Mouse (Mus musculus) T-helper 2 cell (primary cell): ENCODE data around the gene Ssmem1.

Experiments
- in situ Hi-C: fragments of 300-600 bp; cut with MboI, MseI; formaldehyde crosslinking; loops from one replicate; pipeline ENCODE4 v1.15.1; 2025; ENCODE audit warnings: high pct_unique_total_duplicates

The Ssmem1 gene

GRCm38 (mm10) chr6:30509265-30510239 is at the start of gene Ssmem1, which contains the start of gene Tmem209:
Gene Ssmem1 (plus strand): TSS chr6:30509849.
Gene Tmem209 (minus strand): TSS chr6:30509783.
- in situ Hi-C loops = loop anchor here (25.0 kb wide), 1 partner anchor 678 kb away; no protein-coding TSS in a partner anchor

- in situ Hi-C loops = no loop called here
Observed at GRCm38 (mm10) chr6:30460750-30461446, 48.8 kb upstream of the Ssmem1 start.

GRCm38 (mm10) chr6:30461755-30462344 is 47.8 kb upstream of the Ssmem1 start:
- in situ Hi-C loops = no loop called here

- in situ Hi-C loops = no loop called here
Observed at GRCm38 (mm10) chr6:30462822-30463221, 46.8 kb upstream of the Ssmem1 start.

GRCm38 (mm10) chr6:30465586-30465985 is 44.1 kb upstream of the Ssmem1 start:
- in situ Hi-C loops = no loop called here

- in situ Hi-C loops = no loop called here
Observed at GRCm38 (mm10) chr6:30468058-30468457, 41.6 kb upstream of the Ssmem1 start.

GRCm38 (mm10) chr6:30468684-30469083 is 41.0 kb upstream of the Ssmem1 start:
- in situ Hi-C loops = no loop called here

GRCm38 (mm10) chr6:30469370-30469769 is 40.3 kb upstream of the Ssmem1 start:
- in situ Hi-C loops = no loop called here

GRCm38 (mm10) chr6:30471706-30472105 is 37.9 kb upstream of the Ssmem1 start:
- in situ Hi-C loops = no loop called here

- in situ Hi-C loops = no loop called here
Observed at GRCm38 (mm10) chr6:30476025-30476765, 33.5 kb upstream of the Ssmem1 start.

GRCm38 (mm10) chr6:30477210-30477714 is 32.4 kb upstream of the Ssmem1 start:
- in situ Hi-C loops = no loop called here

GRCm38 (mm10) chr6:30477784-30478183 is 31.9 kb upstream of the Ssmem1 start:
- in situ Hi-C loops = no loop called here

GRCm38 (mm10) chr6:30479418-30479817 is 30.2 kb upstream of the Ssmem1 start:
- in situ Hi-C loops = no loop called here

- in situ Hi-C loops = no loop called here
Observed at GRCm38 (mm10) chr6:30482908-30483307, 26.7 kb upstream of the Ssmem1 start.

- in situ Hi-C loops = no loop called here
Observed at GRCm38 (mm10) chr6:30486504-30486903, 23.1 kb upstream of the Ssmem1 start.

GRCm38 (mm10) chr6:30499049-30499448 is 10.6 kb upstream of the Ssmem1 start:
- in situ Hi-C loops = no loop called here

GRCm38 (mm10) chr6:30508824-30509223 is 825 bp upstream of the Ssmem1 start:
- in situ Hi-C loops = loop anchor here (25.0 kb wide), 1 partner anchor 678 kb away; no protein-coding TSS in a partner anchor

- in situ Hi-C loops = loop anchor here (25.0 kb wide), 1 partner anchor 677 kb away; no protein-coding TSS in a partner anchor
Observed at GRCm38 (mm10) chr6:30510291-30510690, 642 bp downstream of the Ssmem1 start.

- in situ Hi-C loops = loop anchor here (25.0 kb wide), 1 partner anchor 673 kb away; no protein-coding TSS in a partner anchor
Observed at GRCm38 (mm10) chr6:30514242-30514641, 4.6 kb downstream of the Ssmem1 start.

GRCm38 (mm10) chr6:30520400-30520799 is 10.8 kb downstream of the Ssmem1 start:
- in situ Hi-C loops = loop anchor here (5.0 to 25.0 kb wide), 3 partner anchors 214 to 667 kb away; no protein-coding TSS in a partner anchor
